Mouse (Mus musculus) cerebellum, adult 2 months (tissue): ENCODE data around the gene Stom.

Experiments used
- CTCF ChIP-seq: fragments of 200-500 bp; IDR thresholded peaks from 2 replicates; pipeline ENCODE4 v1.5.1; 2011; ENCODE audit warnings: low read depth, mild to moderate bottlenecking, control low read depth, low read length, moderate library complexity, borderline replicate concordance; ENCODE audit not compliant: insufficient read depth
- POLR2A ChIP-seq: fragments of 200-500 bp; IDR thresholded peaks from 2 replicates; pipeline ENCODE4 v1.6.1; 2011; ENCODE audit warnings: low read length, control low read depth, borderline replicate concordance; ENCODE audit not compliant: insufficient read depth

GRCm38 (mm10) chr2:35267156-35267875, 69.5 kb downstream of the Stom start:
- TF ChIP-seq CTCF (no peak), POLR2A (no peak)
